Mouse (Mus musculus) liver, embryonic 14.5 days (tissue): Measurements from ENCODE around the gene Sorcs1.

Source experiments
- CTCF ChIP-seq: IDR thresholded peaks from 2 replicates; pipeline ENCODE4 v1.5.1; 2016; ENCODE audit warnings: antibody characterized with exemption, low read depth, control low read depth
- EP300 ChIP-seq: IDR thresholded peaks from 2 replicates; pipeline ENCODE4 v1.6.1; 2016; ENCODE audit warnings: antibody characterized with exemption, low read depth

GRCm38 (mm10) chr19:50676578-50677524 is 1.6 kb downstream of the Sorcs1 start:
- TF ChIP-seq CTCF (no peak), EP300 (no peak)
